Mouse (Mus musculus) forebrain, embryonic 16.5 days (tissue): Measurements from ENCODE around the gene Gm49601. TPM values are rescaled to one million over a fixed set of nuclear protein-coding genes. Genes with fewer than 3 reads are reported as not detected.

ENCODE experiments used
- ATAC-seq: fragments of 200-750 bp; cut with Nextera tagmentation; 2 replicates; pipeline ENCODE4 v1.8.0; 2017; ENCODE audit warnings: mild to moderate bottlenecking, moderate library complexity
- H3K27ac ChIP-seq: fragments of 300-500 bp; sonication (generic); 2 replicates; pipeline ENCODE4 v1.5.1; 2014; ENCODE audit warnings: low read length, control low read depth
- H3K27me3 ChIP-seq: fragments of 300-500 bp; sonication (generic); replicated peaks from 2 replicates; pipeline ENCODE4 v1.6.1; 2014; ENCODE audit warnings: low read length; ENCODE audit not compliant: control insufficient read depth, insufficient read depth
- H3K36me3 ChIP-seq: fragments of 300-500 bp; sonication (generic); 2 replicates; pipeline ENCODE4 v1.6.1; 2014; ENCODE audit not compliant: control insufficient read depth, insufficient read depth
- H3K4me1 ChIP-seq: fragments of 300-500 bp; sonication (generic); replicated peaks from 2 replicates; pipeline ENCODE4 v1.6.1; 2014; ENCODE audit warnings: low read length; ENCODE audit not compliant: control insufficient read depth, insufficient read depth
- H3K4me2 ChIP-seq: fragments of 300-500 bp; sonication (generic); 2 replicates; pipeline ENCODE4 v1.6.1; 2014; ENCODE audit warnings: mild to moderate bottlenecking, low read length, control low read depth
- H3K4me3 ChIP-seq: fragments of 300-500 bp; sonication (generic); replicated peaks from 2 replicates; pipeline ENCODE4 v1.5.1; 2014; ENCODE audit warnings: mild to moderate bottlenecking, low read length, control low read depth
- H3K9ac ChIP-seq: fragments of 300-500 bp; sonication (generic); replicated peaks from 2 replicates; pipeline ENCODE4 v1.6.1; 2014; ENCODE audit warnings: low read depth, low read length, control low read depth
- H3K9me3 ChIP-seq: fragments of 300-500 bp; sonication (generic); 2 replicates; pipeline ENCODE4 v1.6.1; 2016; ENCODE audit warnings: low read length; ENCODE audit not compliant: control insufficient read depth
- WGBS: fragments of 180-500 bp; shearing (Covaris S2); extraction: QIAGEN DNeasy Blood & Tissue Kit; methylation state at CpG from one replicate; pipeline ENCODE4 v1.1.7; 2014; 5-methylcytosine and 5-hydroxymethylcytosine counted together
- polyA plus RNA-seq: library from polyadenylated mRNA; unstranded; fragments of >200 nt; fragmentation: Nextera tagmentation; extraction: Ambion mirVana; gene quantifications from 2 replicates; pipeline ENCODE4 v1.2.1, GENCODE M21; 2015

Gene Gm49601
- polyA plus RNA-seq, 1 experiment from 2014 or later = 23.4 TPM

DNA sequence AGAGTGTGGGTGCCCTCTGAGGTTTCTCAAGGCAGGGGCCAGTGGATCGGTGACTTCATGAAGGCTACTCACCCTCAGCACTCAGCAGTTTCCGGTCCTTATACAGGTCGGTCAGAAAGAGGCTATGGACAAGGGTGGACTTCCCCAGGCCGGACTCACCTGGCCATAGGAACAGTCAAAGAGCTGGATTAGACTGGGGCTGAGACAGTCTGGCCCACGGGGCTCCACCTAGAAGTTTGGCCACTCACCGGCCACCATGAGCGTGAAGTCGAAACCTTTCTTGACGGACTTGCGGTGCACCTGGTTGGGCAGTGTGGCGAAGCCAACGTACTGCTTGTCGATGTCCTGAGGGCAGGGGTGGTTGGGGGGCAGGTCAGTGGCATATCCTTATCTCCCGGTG, 1.1 kb downstream of the Gm49601 start:
- 54% methylated on average over 14 of the region's 14 CpGs for WGBS
- peaks cover 57% of the 10 kb centered on the region for H3K27me3 ChIP-seq
- no peak overlapping the region for H3K9ac ChIP-seq
- no peak overlapping the region for H3K27ac ChIP-seq
- H3K4me3 ChIP-seq = no peak overlapping the region
- H3K36me3 ChIP-seq = peaks cover 20% of the 10 kb centered on the region
- H3K4me1 ChIP-seq = peaks cover 51% of the 10 kb centered on the region
- ATAC-seq = no peak
- H3K9me3 ChIP-seq = no peaks in the 10 kb centered on the region
- H3K4me2 ChIP-seq = no peak overlapping the region

DNA sequence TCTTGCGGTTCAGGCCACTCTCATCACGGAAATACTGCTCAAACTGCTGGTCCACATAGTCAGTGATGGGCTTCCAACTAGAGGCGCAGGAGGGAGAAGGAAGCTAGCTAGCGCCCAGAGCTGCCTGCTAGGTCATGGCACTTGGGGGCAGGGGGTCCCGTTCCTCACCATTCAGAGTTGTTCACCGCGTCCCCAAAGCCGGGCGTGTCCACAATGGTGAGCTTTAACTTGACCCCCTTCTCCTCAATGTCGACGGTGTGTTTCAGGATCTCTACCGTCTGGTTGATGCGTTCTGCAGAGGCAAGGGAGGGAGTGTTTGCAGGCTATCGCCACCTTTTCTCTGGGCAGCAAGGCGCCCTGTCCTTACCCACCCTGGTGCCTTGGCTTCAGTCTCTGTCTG, 1.6 kb downstream of the Gm49601 start:
- Histone ChIP-seq H3K4me1 (peaks cover 49% of the 10 kb centered on the region), H3K4me3 (no peak overlapping the region), H3K9me3 (no peaks in the 10 kb centered on the region), H3K4me2 (no peak overlapping the region), H3K27me3 (peaks cover 61% of the 10 kb centered on the region), H3K9ac (no peak overlapping the region), H3K27ac (no peak overlapping the region), H3K36me3 (peaks cover 20% of the 10 kb centered on the region)
- 37% methylated on average over 15 of the region's 15 CpGs for WGBS
- ATAC-seq = no peak

DNA sequence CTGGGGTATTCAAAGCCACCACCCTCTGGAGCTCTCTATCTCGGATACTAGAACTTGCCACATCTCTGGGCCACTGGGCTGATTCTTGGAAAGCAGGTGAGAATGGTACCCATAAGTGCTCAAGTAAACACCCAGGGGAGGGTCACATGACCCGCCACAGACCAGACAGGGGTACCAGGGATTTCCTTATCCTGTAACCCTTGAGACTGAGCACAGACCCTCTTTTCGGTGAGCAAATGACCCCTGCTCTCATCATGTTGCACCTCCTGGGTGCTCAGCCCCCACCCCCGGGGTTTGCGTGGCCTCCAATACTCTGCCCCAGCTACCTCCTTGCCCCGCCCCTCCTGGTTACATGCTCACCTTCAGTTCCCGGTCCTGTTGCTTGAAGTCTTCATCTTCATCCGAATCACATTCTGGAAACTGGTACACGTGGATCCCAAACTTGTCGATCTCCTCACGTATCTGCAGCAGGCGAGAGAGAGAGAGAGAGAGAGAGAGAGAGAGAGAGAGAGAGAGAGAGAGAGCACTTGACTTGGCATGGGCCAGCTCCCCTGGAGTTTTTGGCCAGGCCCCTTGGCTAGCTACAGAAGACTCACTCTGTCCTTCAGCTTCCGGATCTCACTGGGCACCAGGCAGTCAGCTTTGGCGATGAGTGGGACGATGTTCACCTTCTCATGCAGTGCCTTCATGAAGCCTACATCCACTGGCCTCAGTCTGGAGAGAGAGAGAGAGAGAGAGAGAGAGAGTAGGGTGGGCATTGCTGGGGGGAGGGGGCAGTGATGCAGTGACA, 2.3 kb downstream of the Gm49601 start:
- no peak for ATAC-seq
- H3K4me1 ChIP-seq = peaks cover 49% of the 10 kb centered on the region
- H3K27me3 ChIP-seq = peaks cover 68% of the 10 kb centered on the region
- peaks cover 20% of the 10 kb centered on the region for H3K36me3 ChIP-seq
- no peak overlapping the region for H3K9ac ChIP-seq
- H3K9me3 ChIP-seq = no peaks in the 10 kb centered on the region
- H3K4me2 ChIP-seq = no peak overlapping the region
- 38% methylated on average over 15 of the region's 15 CpGs for WGBS
- H3K4me3 ChIP-seq = no peak overlapping the region
- no peak overlapping the region for H3K27ac ChIP-seq

DNA sequence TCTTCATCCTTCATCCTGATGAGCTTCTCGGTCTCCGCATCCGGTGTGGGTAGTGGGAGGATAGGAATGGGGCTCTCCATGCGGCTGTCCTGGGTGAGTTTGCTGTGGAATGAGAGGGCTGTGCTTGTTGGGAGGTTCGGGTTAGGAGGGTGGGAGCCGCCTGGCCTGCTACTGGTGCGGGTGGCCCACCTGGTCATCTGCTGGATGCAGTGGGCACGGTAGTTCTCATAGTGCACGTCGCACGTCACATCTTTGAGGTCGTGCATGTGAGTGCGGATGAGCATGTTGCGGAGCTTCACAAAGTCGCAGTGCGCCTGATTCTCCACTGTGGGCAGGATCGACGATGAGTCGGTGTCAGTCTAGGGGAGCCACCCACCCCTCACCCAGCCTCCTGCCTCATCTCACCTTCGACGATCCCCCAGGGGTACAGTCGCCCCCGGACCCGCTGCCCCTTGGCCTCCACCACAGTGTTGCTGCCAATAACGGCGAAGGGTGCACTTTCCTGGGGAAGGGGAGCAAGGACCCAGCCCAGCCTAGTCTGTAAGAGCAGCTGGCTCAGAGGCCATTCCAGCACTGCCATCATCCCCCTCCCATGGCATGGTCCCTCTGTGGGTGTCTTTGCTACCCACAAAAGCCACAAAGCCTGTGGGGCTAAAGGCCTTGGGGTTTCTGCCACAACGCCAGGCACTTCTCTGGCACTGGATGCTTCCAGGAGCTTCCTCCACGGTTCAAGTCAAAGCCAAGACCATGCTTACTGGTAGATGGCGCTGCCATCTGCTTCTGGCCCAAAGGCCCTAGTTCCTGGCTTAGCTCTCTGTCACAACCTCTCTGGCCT, 3.1 kb downstream of the Gm49601 start:
- peaks cover 75% of the 10 kb centered on the region for H3K27me3 ChIP-seq
- ATAC-seq = no peak

DNA sequence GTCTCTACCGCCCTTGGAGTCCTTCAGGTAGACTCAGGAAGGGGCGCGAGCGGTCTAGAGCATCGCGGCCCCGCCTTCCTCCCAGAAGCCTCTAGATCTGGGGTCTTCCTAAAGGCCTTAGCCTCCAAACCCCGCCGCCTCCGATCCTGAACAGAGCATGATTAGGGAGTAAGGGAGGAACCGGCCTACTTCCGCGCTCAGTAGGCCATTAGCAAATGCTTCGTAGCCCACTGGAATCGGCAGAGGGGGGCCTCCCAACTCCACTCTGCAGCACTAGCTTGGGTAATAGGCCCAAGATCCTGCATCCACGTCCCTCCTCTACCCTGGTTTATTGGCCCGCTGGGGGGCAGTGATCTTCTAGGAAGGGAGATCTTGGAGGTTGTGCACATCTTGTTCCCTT, 4.2 kb downstream of the Gm49601 start, which contains the start of gene Gp1bb:
Gene Gp1bb (minus strand): TSS at position 385 of the 400 bp plus-strand sequence.
- peak within 1 kb of the TSS; percentile 72 for H3K4me2 ChIP-seq
- H3K27ac ChIP-seq = no peak within 1 kb of the TSS
- no peak for ATAC-seq
- H3K36me3 ChIP-seq = peaks cover 20% of the 10 kb centered on the region
- 17% methylated on average over 17 of the region's 17 CpGs for WGBS
- H3K9me3 ChIP-seq = no peaks in the 10 kb centered on the region
- H3K9ac ChIP-seq = peak within 1 kb of the TSS; percentile 37; the same call in 1 of the 2 replicates
- peaks cover 75% of the 10 kb centered on the region for H3K27me3 ChIP-seq
- peak within 1 kb of the TSS; percentile 42 for H3K4me3 ChIP-seq
- H3K4me1 ChIP-seq = peaks cover 36% of the 10 kb centered on the region

More for the DNA sequence above, 3.1 kb downstream of the Gm49601 start:
- no peak overlapping the region for H3K9ac ChIP-seq
- H3K36me3 ChIP-seq = peaks cover 20% of the 10 kb centered on the region
- WGBS = 40% methylated on average over 29 of the region's 29 CpGs
- H3K4me1 ChIP-seq = peaks cover 42% of the 10 kb centered on the region
- no peak overlapping the region for H3K27ac ChIP-seq
- H3K4me2 ChIP-seq = no peak overlapping the region
- H3K9me3 ChIP-seq = no peaks in the 10 kb centered on the region
- no peak overlapping the region for H3K4me3 ChIP-seq

DNA sequence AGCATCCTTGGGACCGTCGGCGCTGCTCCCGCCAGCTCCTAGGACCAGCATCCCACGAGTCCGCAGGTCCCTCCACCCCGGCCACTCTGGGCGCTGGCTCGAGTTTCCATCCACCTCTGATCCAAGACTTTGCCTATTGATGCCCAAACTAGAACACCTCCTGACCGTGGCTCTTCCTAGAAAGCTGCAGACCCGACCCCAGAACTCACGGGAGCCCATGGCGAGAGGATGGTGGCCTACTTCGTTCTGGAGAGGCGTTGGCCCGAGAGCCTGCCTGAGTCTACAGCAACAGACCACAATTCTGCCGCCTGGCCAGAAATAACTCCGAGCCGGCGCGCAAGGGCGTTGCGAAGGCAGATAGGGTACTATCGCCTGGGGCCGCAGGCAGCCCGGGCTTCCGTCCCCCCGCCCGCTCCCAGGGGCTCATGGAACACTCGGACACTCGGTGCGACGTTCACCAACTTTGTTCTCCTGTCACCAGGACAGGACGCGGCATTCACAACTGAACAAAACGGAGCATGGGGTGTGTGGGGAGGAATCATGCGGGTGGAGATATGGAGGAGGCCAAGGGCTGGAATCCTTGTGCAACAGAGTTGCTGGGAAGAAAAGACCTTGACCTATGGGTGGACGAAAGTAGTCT, 4.7 kb downstream of the Gm49601 start:
- Histone ChIP-seq H3K4me1 (peaks cover 31% of the 10 kb centered on the region), H3K36me3 (peaks cover 20% of the 10 kb centered on the region), H3K4me2 (peak overlapping the region; percentile 72), H3K9ac (peak overlapping the region; percentile 37), H3K4me3 (peak overlapping the region; percentile 42), H3K9me3 (no peaks in the 10 kb centered on the region), H3K27me3 (peaks cover 75% of the 10 kb centered on the region), H3K27ac (no peak overlapping the region)
- no peak for ATAC-seq
- WGBS = 7% methylated on average over 38 of the region's 38 CpGs

DNA sequence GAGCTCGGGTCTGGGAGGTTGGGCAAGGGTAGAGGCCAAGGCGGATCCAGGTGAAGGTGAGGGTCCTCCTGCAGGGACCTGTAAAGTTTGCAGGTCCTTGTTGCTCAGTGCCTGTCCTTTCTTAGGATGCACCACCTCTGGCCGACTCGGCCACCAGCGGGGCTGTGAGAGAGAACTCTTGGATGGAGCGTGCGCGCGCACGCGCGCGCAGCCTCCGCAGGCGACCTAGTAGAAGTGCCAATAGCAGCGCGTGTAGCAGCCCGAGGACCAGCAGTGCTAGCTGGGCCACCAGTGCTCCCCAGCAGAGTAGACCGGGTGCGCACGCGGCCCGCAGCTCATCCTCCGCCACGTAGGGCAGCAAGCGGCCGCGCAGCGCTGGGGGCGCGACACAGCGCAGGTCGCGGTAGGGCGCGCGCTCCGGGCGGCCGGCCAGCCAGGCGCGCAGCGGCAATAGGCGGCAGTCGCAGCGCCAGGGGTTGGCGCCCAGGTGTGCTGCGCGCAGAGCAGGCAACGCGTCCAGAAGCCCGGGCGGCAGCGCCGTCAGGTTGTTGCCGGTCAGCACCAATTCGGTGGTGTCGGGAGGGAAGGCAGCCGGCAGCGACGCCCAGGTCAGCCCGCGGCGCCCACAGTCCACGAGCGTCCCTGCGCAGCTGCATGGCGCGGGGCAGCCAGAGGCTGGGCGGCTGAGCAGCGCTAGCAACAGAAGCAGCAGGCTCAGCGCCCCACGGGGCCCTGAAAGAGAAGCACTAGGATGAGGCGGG, 5.4 kb downstream of the Gm49601 start:
- 2% methylated on average over 74 of the region's 74 CpGs for WGBS
- peaks cover 73% of the 10 kb centered on the region for H3K27me3 ChIP-seq

DNA sequence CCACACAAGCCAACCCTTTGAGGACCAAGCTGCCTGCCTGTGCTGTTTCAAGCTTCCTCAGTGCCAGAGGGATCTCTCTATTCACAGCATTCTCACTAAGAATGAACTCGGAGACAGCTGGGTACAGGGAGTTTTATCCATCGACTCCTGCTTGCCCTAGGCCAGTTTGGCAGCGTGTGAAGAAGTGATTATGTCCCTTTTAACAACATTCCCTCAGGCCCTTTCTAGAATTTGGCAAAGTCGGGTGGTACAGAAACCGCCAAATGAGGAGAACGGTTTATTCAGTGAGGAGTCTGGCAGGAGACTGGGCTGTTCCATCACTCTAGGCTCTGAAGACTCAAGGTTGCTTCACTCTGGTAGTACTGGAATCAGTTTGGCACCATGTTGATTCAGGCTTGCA, 6.0 kb downstream of the Gm49601 start:
- H3K9me3 ChIP-seq = no peaks in the 10 kb centered on the region
- H3K4me2 ChIP-seq = no peak overlapping the region; the same call in 1 of the 2 replicates
- H3K4me3 ChIP-seq = no peak overlapping the region
- no peak for ATAC-seq
- peaks cover 20% of the 10 kb centered on the region for H3K36me3 ChIP-seq
- 20% methylated on average over 6 of the region's 6 CpGs for whole genome bisulfite sequencing
- H3K27me3 ChIP-seq = peaks cover 68% of the 10 kb centered on the region
- no peak overlapping the region for H3K27ac ChIP-seq
- H3K4me1 ChIP-seq = peaks cover 19% of the 10 kb centered on the region
- no peak overlapping the region for H3K9ac ChIP-seq

More for the DNA sequence above, 5.4 kb downstream of the Gm49601 start:
- Histone ChIP-seq H3K4me2 (peak overlapping the region; percentile 72), H3K27ac (no peak overlapping the region), H3K4me1 (peaks cover 25% of the 10 kb centered on the region), H3K36me3 (peaks cover 20% of the 10 kb centered on the region), H3K9me3 (no peaks in the 10 kb centered on the region), H3K4me3 (peak overlapping the region; percentile 42), H3K9ac (peak overlapping the region; percentile 37)
- ATAC-seq = peak; percentile 24
